Mouse (Mus musculus) embryonic fibroblast, embryonic 13.5 days (primary cell): ENCODE data around the gene Pld1.

ENCODE experiments used
- CTCF ChIP-seq: IDR thresholded peaks from 2 replicates; pipeline ENCODE4 v1.5.1; 2011; ENCODE audit warnings: mild to moderate bottlenecking, control low read depth, low read length, moderate library complexity, borderline replicate concordance; ENCODE audit not compliant: insufficient read depth
- POLR2A ChIP-seq: IDR thresholded peaks from 2 replicates; pipeline ENCODE4 v1.6.1; 2011; ENCODE audit warnings: low read depth, mild to moderate bottlenecking, control low read depth, low read length, moderate library complexity

DNA sequence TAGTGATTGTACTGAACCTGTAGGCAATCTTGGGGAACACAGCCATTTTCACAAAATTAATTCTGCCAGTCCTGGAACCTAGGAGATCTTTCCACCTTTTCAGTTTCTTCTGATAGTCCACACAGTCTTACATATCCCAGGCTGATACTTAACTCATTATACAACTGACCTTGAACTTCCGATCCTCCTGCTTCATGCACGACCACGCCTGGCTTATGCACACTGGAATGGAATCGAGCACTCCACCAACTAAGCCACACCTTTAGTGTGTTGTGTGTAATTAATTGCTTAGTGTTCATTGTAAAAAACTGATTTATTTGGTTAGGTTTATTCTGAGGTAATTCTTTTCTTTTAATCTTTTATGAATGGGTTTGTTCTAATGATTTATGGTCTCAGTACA, 122.2 kb downstream of the Pld1 start:
- TF ChIP-seq CTCF (no peak), POLR2A (no peak)
